Mouse (Mus musculus) heart, embryonic 11.5 days (tissue): ENCODE measurements at regions not wholly inside any gene's neighbourhood (a gene's known extent, or its start where the extent isn't known, plus 50 kb on each side); places are given as distances from the start of the nearest gene placed in this dataset.

Experiments
- ATAC-seq: fragments of 200-750 bp; cut with Nextera tagmentation; replicated peaks from 2 replicates; pipeline ENCODE4 v1.8.0; 2017; ENCODE audit warnings: moderate library complexity; ENCODE audit not compliant: insufficient number of reproducible peaks, low FRiP score, low TSS enrichment
- H3K27ac ChIP-seq: fragments of 300-500 bp; sonication (generic); 2 replicates; pipeline ENCODE4 v1.5.1; 2014; ENCODE audit warnings: mild to moderate bottlenecking, low read depth, low read length
- H3K27me3 ChIP-seq: fragments of 300-500 bp; sonication (generic); 2 replicates; pipeline ENCODE4 v1.6.1; 2014; ENCODE audit warnings: mild to moderate bottlenecking, low read length, mixed read lengths; ENCODE audit not compliant: control insufficient read depth, insufficient read depth
- H3K36me3 ChIP-seq: fragments of 300-500 bp; sonication (generic); 2 replicates; pipeline ENCODE4 v1.6.1; 2014; ENCODE audit warnings: mild to moderate bottlenecking, low read length, moderate library complexity, mixed read lengths; ENCODE audit not compliant: control insufficient read depth, insufficient read depth
- H3K4me1 ChIP-seq: fragments of 300-500 bp; sonication (generic); 2 replicates; pipeline ENCODE4 v1.6.1; 2014; ENCODE audit warnings: low read length; ENCODE audit not compliant: control insufficient read depth, insufficient read depth
- H3K4me2 ChIP-seq: fragments of 300-500 bp; sonication (generic); 2 replicates; pipeline ENCODE4 v1.6.1; 2014; ENCODE audit warnings: mild to moderate bottlenecking, moderate library complexity
- H3K4me3 ChIP-seq: fragments of 300-500 bp; sonication (generic); 2 replicates; pipeline ENCODE4 v1.5.1; 2014; ENCODE audit warnings: low read depth, low read length
- H3K9ac ChIP-seq: fragments of 300-500 bp; sonication (generic); 2 replicates; pipeline ENCODE4 v1.6.1; 2014; ENCODE audit warnings: mild to moderate bottlenecking, low read depth, low read length, moderate library complexity
- H3K9me3 ChIP-seq: fragments of 300-500 bp; sonication (generic); replicated peaks from 2 replicates; pipeline ENCODE4 v1.6.1; 2016; ENCODE audit warnings: low read length; ENCODE audit not compliant: control insufficient read depth
- WGBS: fragments of 180-500 bp; shearing (Covaris S2); extraction: QIAGEN DNeasy Blood & Tissue Kit; methylation state at CpG from one replicate; pipeline ENCODE4 v1.1.7; 2014; ENCODE audit not compliant: insufficient replicate concordance; 5-methylcytosine and 5-hydroxymethylcytosine counted together

DNA sequence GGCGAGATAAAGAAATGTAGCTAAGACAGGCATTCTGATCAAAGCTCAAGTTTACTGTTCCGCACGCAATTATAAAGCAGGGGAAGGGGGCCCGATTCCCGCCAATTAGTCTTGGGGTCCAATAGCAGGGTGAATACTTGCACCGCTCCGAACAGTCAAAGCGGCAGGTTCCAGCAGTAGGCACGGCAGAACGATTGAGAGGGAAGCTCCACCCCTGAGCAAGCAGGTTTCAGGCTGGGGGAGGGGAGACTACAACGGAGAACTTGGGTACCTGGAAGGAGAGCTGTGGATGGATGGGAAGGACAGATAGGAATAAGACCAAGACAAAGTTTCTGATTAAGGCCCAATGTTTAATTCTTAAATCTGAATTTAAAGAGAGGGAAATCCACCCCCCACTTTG lies 618.8 kb downstream of the Adcyap1 start:
- Histone ChIP-seq H3K27ac (no peak overlapping the region), H3K9ac (no peak overlapping the region), H3K9me3 (no peaks in the 10 kb centered on the region), H3K4me1 (no peaks in the 10 kb centered on the region), H3K27me3 (no peaks in the 10 kb centered on the region), H3K4me3 (no peak overlapping the region), H3K36me3 (no peaks in the 10 kb centered on the region), H3K4me2 (peak overlapping the region; percentile 35)
- WGBS: 14% methylated on average over 11 of the region's 11 CpGs
- no peak for ATAC-seq
